Mouse (Mus musculus) T-helper 17 cell (primary cell): Measurements from ENCODE around the gene Tbc1d13.
"Not testable (repeated sequence)": the region's sequence is repeated elsewhere in the genome, so short reads cannot be mapped to it uniquely, and the experiment has no call there.

Experiments
- in situ Hi-C, 2 experiments: fragments of 300-600 bp; cut with MboI, MseI; formaldehyde crosslinking; loops; 1 replicate in 1 of 2; 2 replicates in 1 of 2; pipeline ENCODE4 v1.15.1; 2025; ENCODE audit warnings: high pct_unique_total_duplicates in 2 of 2

Gene Tbc1d13

GRCm38 (mm10) chr2:30124472-30125274 is 8.9 kb upstream of the Tbc1d13 start, which contains the start of gene Zer1:
Gene Zer1 (minus strand): TSS chr2:30124585.
- in situ Hi-C loops = no loop called here

- in situ Hi-C loops = no loop called here
Observed at GRCm38 (mm10) chr2:30128789-30129188, 4.8 kb upstream of the Tbc1d13 start.

GRCm38 (mm10) chr2:30130156-30130555 is 3.4 kb upstream of the Tbc1d13 start:
- in situ Hi-C loops = no loop called here

- in situ Hi-C loops = not testable (repeated sequence)
Observed at GRCm38 (mm10) chr2:30131240-30131639, 2.3 kb upstream of the Tbc1d13 start.

- in situ Hi-C loops = no loop called here
Observed at GRCm38 (mm10) chr2:30132801-30133612, 539 bp upstream of the Tbc1d13 start.

- in situ Hi-C loops = no loop called here
Observed at GRCm38 (mm10) chr2:30134378-30134711, 799 bp downstream of the Tbc1d13 start.

- in situ Hi-C loops = no loop called here
Observed at GRCm38 (mm10) chr2:30134928-30135620, 1.5 kb downstream of the Tbc1d13 start.

- in situ Hi-C loops = no loop called here
Observed at GRCm38 (mm10) chr2:30136458-30136857, 2.9 kb downstream of the Tbc1d13 start.

GRCm38 (mm10) chr2:30140021-30140420 is 6.5 kb downstream of the Tbc1d13 start:
- in situ Hi-C loops = not testable (repeated sequence)

- in situ Hi-C loops = no loop called here
Observed at GRCm38 (mm10) chr2:30144436-30144835, 10.9 kb downstream of the Tbc1d13 start.

- in situ Hi-C loops = no loop called here
Observed at GRCm38 (mm10) chr2:30147466-30147865, 13.9 kb downstream of the Tbc1d13 start.

GRCm38 (mm10) chr2:30151840-30152239 is 18.3 kb downstream of the Tbc1d13 start:
- in situ Hi-C loops = no loop called here

GRCm38 (mm10) chr2:30152616-30153015 is 19.1 kb downstream of the Tbc1d13 start:
- in situ Hi-C loops = no loop called here

- in situ Hi-C loops = loop anchor here (10.0 kb wide), 1 partner anchor 55 kb away; no protein-coding TSS in a partner anchor
Observed at GRCm38 (mm10) chr2:30159871-30160270, 26.3 kb downstream of the Tbc1d13 start.

GRCm38 (mm10) chr2:30161809-30162208 is 28.3 kb downstream of the Tbc1d13 start:
- in situ Hi-C loops = loop anchor here (10.0 kb wide), 1 partner anchor 57 kb away; no protein-coding TSS in a partner anchor

- in situ Hi-C loops = loop anchor here (10.0 kb wide), 1 partner anchor 60 kb away; no protein-coding TSS in a partner anchor
Observed at GRCm38 (mm10) chr2:30164340-30164932, 30.9 kb downstream of the Tbc1d13 start.

- in situ Hi-C loops = loop anchor here (10.0 kb wide), 1 partner anchor 62 kb away; no protein-coding TSS in a partner anchor
Observed at GRCm38 (mm10) chr2:30166677-30167076, 33.1 kb downstream of the Tbc1d13 start.

- in situ Hi-C loops = no loop called here
Observed at GRCm38 (mm10) chr2:30171371-30171996, 37.9 kb downstream of the Tbc1d13 start, which contains the start of gene Endog. Gene Endog (plus strand): TSS chr2:30171493.

- in situ Hi-C loops = no loop called here
Observed at GRCm38 (mm10) chr2:30171997-30172382, 38.4 kb downstream of the Tbc1d13 start.

- in situ Hi-C loops = no loop called here
Observed at GRCm38 (mm10) chr2:30173541-30174240, 40.1 kb downstream of the Tbc1d13 start.
